Mouse (Mus musculus) C2C12 (cell line): ENCODE results near the gene Prkce. TPM values are rescaled to one million over a fixed set of nuclear protein-coding genes. Genes with fewer than 3 reads are reported as not detected.

ENCODE experiments used
- H3K27me3 ChIP-seq: one replicate; pipeline ENCODE4 v1.6.1; 2011; ENCODE audit not compliant: control insufficient read depth, insufficient read depth, insufficient read length
- H3K36me3 ChIP-seq: one replicate; pipeline ENCODE4 v1.6.1; 2011; ENCODE audit not compliant: control insufficient read depth, insufficient read depth
- H3K4me3 ChIP-seq: one replicate; pipeline ENCODE4 v1.5.1; 2011; ENCODE audit warnings: mild to moderate bottlenecking, control low read depth; ENCODE audit not compliant: poor library complexity, insufficient read depth, severe bottlenecking
- H3K79me2 ChIP-seq: one replicate; pipeline ENCODE4 v1.6.1; 2011; ENCODE audit not compliant: control insufficient read depth, insufficient read depth
- H3K79me3 ChIP-seq: one replicate; pipeline ENCODE4 v1.6.1; 2011; ENCODE audit warnings: low read depth, control low read depth
- H3ac ChIP-seq: one replicate; pipeline ENCODE3; 2011; ENCODE audit warnings: low read depth; ENCODE audit not compliant: control insufficient read depth, insufficient read length
- CEBPB ChIP-seq: IDR thresholded peaks from one replicate; pipeline ENCODE4 v1.6.1; 2011; ENCODE audit warnings: low read depth, mild to moderate bottlenecking, control low read depth, moderate library complexity
- CTCF ChIP-seq: IDR thresholded peaks from one replicate; pipeline ENCODE4 v1.5.1; 2011; ENCODE audit not compliant: control insufficient read depth, insufficient read depth, insufficient read length
- FOSL1 ChIP-seq: IDR thresholded peaks from one replicate; pipeline ENCODE4 v1.8.0; 2011; ENCODE audit warnings: mild to moderate bottlenecking, low read length; ENCODE audit not compliant: poor library complexity, insufficient read depth, severe bottlenecking
- MAX ChIP-seq: IDR thresholded peaks from one replicate; pipeline ENCODE4 v1.6.1; 2011; ENCODE audit warnings: mild to moderate bottlenecking, control low read depth
- MYOD1 ChIP-seq: IDR thresholded peaks from one replicate; pipeline ENCODE4 v1.6.1; 2011; ENCODE audit warnings: low read depth; ENCODE audit not compliant: control insufficient read depth, insufficient read length
- MYOG ChIP-seq: IDR thresholded peaks from one replicate; pipeline ENCODE4 v1.6.1; 2011; ENCODE audit not compliant: control insufficient read depth, insufficient read length; ENCODE audit errors: extremely low read depth
- USF1 ChIP-seq: IDR thresholded peaks from one replicate; pipeline ENCODE4 v1.6.1; 2011; ENCODE audit warnings: low read depth, mild to moderate bottlenecking, control low read depth, moderate library complexity
- polyA plus RNA-seq: library from polyadenylated mRNA; unstranded; fragments of >200 nt; fragmentation: generic; extraction: Trizol; gene quantifications from one replicate; pipeline ENCODE4 v1.2.1, GENCODE M21; 2012; ENCODE audit warnings: missing spikeins

Gene Prkce
- polyA plus RNA-seq, 1 experiment: 1.4 TPM

DNA sequence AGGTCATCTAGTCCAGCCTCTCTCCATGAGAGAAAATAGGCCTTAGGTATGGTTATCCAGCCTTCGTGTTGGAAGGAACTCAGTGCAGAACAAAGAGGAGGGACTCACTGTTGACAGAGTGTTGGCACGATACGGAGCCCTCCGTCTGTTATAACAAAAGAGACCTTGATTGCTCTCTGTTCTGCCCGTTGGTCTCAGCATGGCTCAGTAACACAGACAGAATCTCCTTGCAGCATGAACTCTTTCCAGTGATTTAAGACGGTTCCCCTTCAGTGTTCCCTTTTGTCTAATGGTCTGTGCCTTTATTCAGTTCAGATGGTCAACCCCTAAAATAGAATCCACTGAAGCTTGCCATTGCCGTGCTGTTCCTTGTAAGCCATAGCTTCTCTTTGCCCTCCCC is 378.9 kb downstream of the Prkce start:
- Histone ChIP-seq H3K79me3 (no peaks in the 10 kb centered on the region), H3K27me3 (no peaks in the 10 kb centered on the region), H3K36me3 (no peaks in the 10 kb centered on the region), H3K79me2 (no peaks in the 10 kb centered on the region), H3ac (no peak overlapping the region), H3K4me3 (no peak overlapping the region)
- TF ChIP-seq MYOG: no peak
- no peak for TF ChIP-seq CTCF
- TF ChIP-seq CEBPB: no peak
- TF ChIP-seq MAX: no peak
- TF ChIP-seq MYOD1: no peak
- TF ChIP-seq USF1: no peak

DNA sequence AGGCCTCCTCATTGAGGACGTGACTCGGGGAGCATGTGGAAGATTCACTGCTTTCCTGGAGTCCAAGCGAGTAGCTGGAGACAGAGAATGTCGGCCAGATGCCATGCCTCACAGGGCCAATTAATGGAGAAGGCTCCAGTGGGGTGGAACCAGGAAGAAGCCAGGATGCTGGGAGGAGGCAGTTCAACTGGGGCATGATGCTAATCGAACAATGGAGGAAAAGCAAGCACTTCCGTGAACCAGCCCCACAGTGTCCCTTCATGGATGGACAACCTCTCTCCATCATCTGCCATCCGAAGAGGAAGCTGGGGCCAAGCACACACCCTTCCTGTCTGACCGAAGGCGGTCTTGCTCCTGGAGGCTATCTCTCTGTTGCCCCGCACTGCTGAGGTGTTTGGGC is 381.5 kb downstream of the Prkce start:
- Histone ChIP-seq H3ac (no peak overlapping the region), H3K27me3 (no peaks in the 10 kb centered on the region), H3K79me3 (no peaks in the 10 kb centered on the region), H3K79me2 (no peaks in the 10 kb centered on the region), H3K4me3 (no peak overlapping the region), H3K36me3 (no peaks in the 10 kb centered on the region)
- no peak for TF ChIP-seq MYOD1
- TF ChIP-seq FOSL1: no peak

DNA sequence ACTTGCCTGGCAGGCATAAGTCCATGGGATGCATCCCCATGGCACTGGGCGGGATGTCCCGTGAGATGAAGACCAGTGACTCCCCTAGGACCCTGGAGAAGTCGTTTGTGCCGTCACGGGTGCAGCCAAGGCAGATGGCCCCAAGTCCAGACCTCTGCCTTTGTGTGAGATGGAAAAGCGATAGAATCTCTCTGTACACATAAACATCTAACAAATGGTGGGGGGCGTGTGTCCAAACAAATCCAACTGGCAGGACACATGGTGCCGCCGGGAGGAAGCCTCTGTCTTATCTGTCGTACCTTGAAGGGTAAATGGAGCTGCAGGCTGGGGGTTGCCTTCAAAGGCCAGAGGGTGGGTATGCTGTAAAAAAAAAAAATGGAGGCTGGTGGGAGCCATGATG is 384.0 kb downstream of the Prkce start:
- no peaks in the 10 kb centered on the region for H3K36me3 ChIP-seq
- H3K79me3 ChIP-seq: no peaks in the 10 kb centered on the region
- H3ac ChIP-seq: no peak overlapping the region
- no peaks in the 10 kb centered on the region for H3K79me2 ChIP-seq
- H3K4me3 ChIP-seq: no peak overlapping the region
- TF ChIP-seq CEBPB: no peak
- no peak for TF ChIP-seq MYOG
- TF ChIP-seq FOSL1: no peak
- no peak for TF ChIP-seq CTCF
- TF ChIP-seq MAX: no peak
- TF ChIP-seq USF1: no peak
- TF ChIP-seq MYOD1: no peak
- H3K27me3 ChIP-seq: no peaks in the 10 kb centered on the region

DNA sequence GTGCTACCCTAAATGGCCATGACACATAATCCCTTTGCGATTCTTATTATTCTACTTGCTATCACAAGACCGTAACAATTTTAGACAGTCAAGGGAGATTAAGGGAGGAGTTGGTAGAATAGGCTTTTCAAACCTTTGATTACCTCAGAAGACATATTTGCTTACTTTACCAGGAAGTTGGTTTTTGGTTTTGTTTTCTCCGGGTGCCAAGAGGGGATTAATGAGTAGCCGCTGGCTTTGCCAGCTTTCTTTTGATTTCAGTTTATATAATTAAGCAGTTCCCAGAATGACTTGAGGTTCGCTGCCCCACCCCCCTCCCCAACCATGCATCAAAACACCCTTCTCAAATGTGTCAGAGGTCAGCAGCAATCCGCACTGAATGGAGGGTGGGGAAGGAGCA is 384.4 kb downstream of the Prkce start:
- H3K27me3 ChIP-seq: no peaks in the 10 kb centered on the region
- no peak overlapping the region for H3K4me3 ChIP-seq
- H3K36me3 ChIP-seq: no peaks in the 10 kb centered on the region
- H3ac ChIP-seq: no peak overlapping the region
- TF ChIP-seq CEBPB: no peak
- no peak for TF ChIP-seq USF1
- no peak for TF ChIP-seq MAX
- no peak for TF ChIP-seq FOSL1
- no peak for TF ChIP-seq MYOG
- no peak for TF ChIP-seq CTCF
- no peak for TF ChIP-seq MYOD1
- H3K79me2 ChIP-seq: no peaks in the 10 kb centered on the region
- H3K79me3 ChIP-seq: no peaks in the 10 kb centered on the region

DNA sequence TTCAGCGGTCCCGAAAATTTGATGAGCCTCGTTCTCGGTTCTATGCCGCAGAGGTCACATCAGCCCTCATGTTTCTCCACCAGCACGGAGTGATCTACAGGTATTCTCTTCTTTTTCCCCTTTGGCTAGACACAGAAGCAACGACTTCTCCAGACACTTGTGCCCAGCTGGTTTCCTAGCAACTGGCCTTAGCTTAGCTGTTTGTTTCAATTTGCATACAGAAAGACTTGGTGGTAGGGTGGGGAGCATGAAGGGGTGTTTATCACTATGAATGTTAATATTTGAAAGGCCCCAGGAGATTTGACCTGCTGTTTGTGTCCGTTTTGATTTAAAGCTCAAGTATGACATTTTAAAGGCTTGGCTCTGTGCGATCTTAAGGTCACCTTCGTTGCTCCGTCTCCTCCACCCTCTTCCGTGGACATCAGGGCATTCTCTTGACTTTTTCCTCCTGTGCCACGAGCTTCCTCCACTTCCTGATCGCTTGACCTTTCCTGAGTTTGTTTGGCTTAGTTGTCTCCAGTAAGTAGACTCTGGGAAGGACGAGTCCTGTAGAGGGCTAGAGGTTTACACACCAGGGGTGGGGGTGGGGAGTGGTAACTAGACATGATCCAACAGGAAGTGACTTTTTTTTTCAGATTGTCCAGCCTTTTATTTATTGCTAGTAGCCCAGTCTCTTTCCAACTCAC is 391.8 kb downstream of the Prkce start:
- no peaks in the 10 kb centered on the region for H3K27me3 ChIP-seq
- TF ChIP-seq USF1: no peak
- TF ChIP-seq CEBPB: no peak
- TF ChIP-seq MAX: no peak
- no peak for TF ChIP-seq MYOG
- no peak for TF ChIP-seq FOSL1
- no peak for TF ChIP-seq MYOD1
- no peak for TF ChIP-seq CTCF
- H3K79me2 ChIP-seq: no peaks in the 10 kb centered on the region
- no peaks in the 10 kb centered on the region for H3K36me3 ChIP-seq
- H3K4me3 ChIP-seq: no peak overlapping the region
- H3ac ChIP-seq: no peak overlapping the region
- no peaks in the 10 kb centered on the region for H3K79me3 ChIP-seq

DNA sequence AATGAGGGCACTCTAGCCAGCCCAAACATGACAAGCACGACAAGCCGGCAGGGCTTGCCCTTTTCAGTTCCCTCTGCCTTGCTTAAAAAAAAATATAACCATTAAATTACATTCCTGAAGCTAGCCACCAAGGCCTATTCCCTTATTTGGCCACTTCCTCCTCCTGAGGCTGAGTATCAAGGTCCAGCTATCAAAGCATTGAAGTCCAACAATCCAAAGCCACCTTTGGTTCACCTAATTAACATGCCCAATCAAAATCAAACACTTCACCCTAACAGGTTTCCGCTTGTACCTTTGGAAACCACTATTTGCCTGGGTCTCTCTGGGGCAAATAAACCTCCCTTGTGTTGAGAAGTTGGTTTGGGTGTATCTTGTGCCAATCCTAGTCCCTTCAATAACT is 392.9 kb downstream of the Prkce start:
- H3K4me3 ChIP-seq: no peak overlapping the region
- TF ChIP-seq CEBPB: no peak
- TF ChIP-seq MYOG: no peak
- TF ChIP-seq USF1: no peak
- no peak overlapping the region for H3ac ChIP-seq
- no peaks in the 10 kb centered on the region for H3K79me3 ChIP-seq
- no peaks in the 10 kb centered on the region for H3K36me3 ChIP-seq
- no peaks in the 10 kb centered on the region for H3K79me2 ChIP-seq
- no peaks in the 10 kb centered on the region for H3K27me3 ChIP-seq
